Mouse (Mus musculus): ENCODE measurements around the gene Cyb5b. TPM values are rescaled to one million over a fixed set of nuclear protein-coding genes. Genes with fewer than 3 reads are reported as not detected.

The Cyb5b gene
- polyA plus RNA-seq, 1 experiment from 2014 or later = 92.0 TPM

GRCm38 (mm10) chr8:107133881-107134280, 16.6 kb upstream of the Cyb5b start:
- H3K4me3 ChIP-seq (replicated peaks) = no peak overlapping the region
- H3K4me2 ChIP-seq = no peak overlapping the region
- no peak overlapping the region for H3K9ac ChIP-seq
- H3K27ac ChIP-seq = peak overlapping the region; percentile 26; the same call in 1 of the 2 replicates
- H3K4me1 ChIP-seq = peaks cover 7% of the 10 kb centered on the region; the same call in 1 of the 2 replicates
- H3K27me3 ChIP-seq (replicated peaks) = no peaks in the 10 kb centered on the region
- H3K9me3 ChIP-seq = no peaks in the 10 kb centered on the region
- ATAC-seq (ENCODE audit: insufficient read depth, low FRiP score, low read depth) = no peak; the same call in 1 of the 2 replicates
- WGBS = 50% methylated on average over 6 of the region's 6 CpGs
- no peaks in the 10 kb centered on the region for H3K36me3 ChIP-seq

DNA sequence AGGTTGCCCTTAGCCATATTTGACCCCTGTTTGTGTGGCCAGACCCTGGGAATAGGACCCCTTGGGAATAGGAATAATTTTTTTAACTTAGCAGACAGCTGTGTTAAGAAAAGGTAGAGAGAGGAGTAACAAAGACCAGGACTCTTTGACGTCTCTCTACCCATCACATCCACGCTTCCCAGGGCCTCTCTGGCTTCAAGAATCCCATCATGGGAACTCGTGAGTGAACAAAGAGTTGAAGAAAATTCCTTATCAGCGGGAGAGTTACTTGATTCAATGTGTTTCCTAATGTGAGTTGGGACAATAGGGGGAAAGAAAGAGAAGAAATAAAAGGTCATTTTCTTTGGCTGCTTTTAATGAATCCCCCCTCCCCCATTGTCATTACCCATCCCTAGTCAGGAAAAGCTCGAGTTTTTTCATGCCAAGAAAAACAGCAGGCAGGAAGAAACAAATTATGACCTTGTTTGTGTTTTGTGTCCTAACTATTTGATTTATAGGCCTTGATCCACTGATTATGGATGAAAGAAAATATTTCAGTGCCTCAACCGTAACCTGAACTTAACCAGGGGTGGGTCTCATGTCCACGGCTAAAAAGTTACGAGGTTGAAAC, 14.3 kb upstream of the Cyb5b start:
- no peak overlapping the region; the same call in 1 of the 2 replicates for H3K27ac ChIP-seq
- no peak overlapping the region for H3K4me2 ChIP-seq
- no peaks in the 10 kb centered on the region for H3K27me3 ChIP-seq (replicated peaks)
- ATAC-seq (ENCODE audit: insufficient read depth, low FRiP score, low read depth) = no peak
- no peaks in the 10 kb centered on the region for H3K9me3 ChIP-seq
- H3K9ac ChIP-seq = no peak overlapping the region
- H3K4me3 ChIP-seq (replicated peaks) = no peak overlapping the region
- H3K4me1 ChIP-seq = peaks cover 4% of the 10 kb centered on the region; the same call in 1 of the 2 replicates
- H3K36me3 ChIP-seq = no peaks in the 10 kb centered on the region
- 50% methylated on average over 8 of the region's 8 CpGs for WGBS

DNA sequence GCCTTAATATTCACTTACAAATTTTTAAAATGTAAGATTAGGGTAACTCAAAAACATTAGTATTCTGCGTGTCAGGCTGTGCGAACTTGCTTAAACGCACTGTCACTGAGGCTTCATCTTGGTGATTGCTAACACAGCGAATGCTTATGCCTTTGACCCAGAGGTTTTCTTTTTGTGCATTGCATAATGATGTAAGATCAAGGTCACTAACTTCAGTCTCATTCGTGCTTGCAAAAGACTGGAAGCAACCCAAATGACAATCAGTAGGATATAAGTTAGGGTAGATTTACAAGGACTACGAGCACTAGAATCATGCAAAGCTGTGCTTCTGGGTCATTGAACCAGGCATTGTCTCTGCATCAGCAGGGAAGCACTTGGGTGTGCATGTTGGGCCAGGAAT, 12.8 kb upstream of the Cyb5b start:
- no peaks in the 10 kb centered on the region for H3K36me3 ChIP-seq
- no peak for ATAC-seq (ENCODE audit: insufficient read depth, low FRiP score, low read depth)
- no peak overlapping the region for H3K27ac ChIP-seq
- H3K4me1 ChIP-seq = peaks cover 4% of the 10 kb centered on the region; the same call in 1 of the 2 replicates
- no peak overlapping the region for H3K9ac ChIP-seq
- no peak overlapping the region for H3K4me2 ChIP-seq
- no peaks in the 10 kb centered on the region for H3K27me3 ChIP-seq (replicated peaks)
- no peak overlapping the region for H3K4me3 ChIP-seq (replicated peaks)
- H3K9me3 ChIP-seq = no peaks in the 10 kb centered on the region
- WGBS = 82% methylated on average over 6 of the region's 6 CpGs

DNA sequence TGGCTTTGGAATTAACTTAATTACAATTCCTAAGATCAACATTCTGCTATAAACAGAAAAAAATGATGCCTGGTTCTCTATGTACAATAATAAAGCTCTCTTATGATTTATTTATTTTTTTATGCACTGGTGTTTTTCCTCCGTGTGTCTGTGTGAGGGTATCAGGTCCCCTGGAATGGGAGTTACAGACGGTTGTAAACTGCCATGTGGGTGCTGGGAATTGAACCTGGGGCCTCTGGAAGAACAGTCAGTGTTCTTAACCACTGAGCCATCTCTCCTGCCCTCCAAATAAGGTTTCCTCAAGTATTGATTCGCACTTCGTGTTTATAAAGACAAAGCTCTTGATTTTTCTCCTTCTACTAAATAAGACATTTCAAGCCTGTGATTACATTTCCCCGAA, 12.1 kb upstream of the Cyb5b start:
- Histone ChIP-seq H3K27me3 (replicated peaks) (no peaks in the 10 kb centered on the region), H3K9ac (no peak overlapping the region), H3K36me3 (no peaks in the 10 kb centered on the region), H3K27ac (no peak overlapping the region), H3K4me2 (no peak overlapping the region), H3K4me1 (peaks cover 4% of the 10 kb centered on the region; the same call in 1 of the 2 replicates), H3K4me3 (replicated peaks) (no peak overlapping the region), H3K9me3 (no peaks in the 10 kb centered on the region)
- WGBS = 73% methylated on average over 5 of the region's 5 CpGs
- ATAC-seq (ENCODE audit: insufficient read depth, low FRiP score, low read depth) = no peak

GRCm38 (mm10) chr8:107139704-107140470, 10.6 kb upstream of the Cyb5b start:
- Histone ChIP-seq H3K36me3 (no peaks in the 10 kb centered on the region), H3K9me3 (no peaks in the 10 kb centered on the region), H3K4me2 (no peak overlapping the region), H3K27ac (peak overlapping the region; percentile 32; the same call in 1 of the 2 replicates), H3K9ac (no peak overlapping the region), H3K4me1 (no peaks in the 10 kb centered on the region), H3K4me3 (replicated peaks) (no peak overlapping the region), H3K27me3 (replicated peaks) (no peaks in the 10 kb centered on the region)
- peak; percentile 82; the same call in 1 of the 2 replicates for ATAC-seq (ENCODE audit: insufficient read depth, low FRiP score, low read depth)
- 52% methylated on average over 13 of the region's 13 CpGs for WGBS

- Histone ChIP-seq H3K36me3 (no peaks in the 10 kb centered on the region), H3K4me3 (replicated peaks) (no peak overlapping the region), H3K9ac (no peak overlapping the region), H3K4me2 (no peak overlapping the region), H3K27me3 (replicated peaks) (no peaks in the 10 kb centered on the region), H3K9me3 (no peaks in the 10 kb centered on the region), H3K27ac (0 out of 2 replicates have a peak overlapping the region, but pooled peaks have one; percentile 9), H3K4me1 (no peaks in the 10 kb centered on the region)
- 60% methylated on average over 4 of the region's 4 CpGs for whole genome bisulfite sequencing
- ATAC-seq (ENCODE audit: insufficient read depth, low FRiP score, low read depth) = no peak
These were observed 7.9 kb upstream of the Cyb5b start for GRCm38 (mm10) chr8:107142539-107142938.

DNA sequence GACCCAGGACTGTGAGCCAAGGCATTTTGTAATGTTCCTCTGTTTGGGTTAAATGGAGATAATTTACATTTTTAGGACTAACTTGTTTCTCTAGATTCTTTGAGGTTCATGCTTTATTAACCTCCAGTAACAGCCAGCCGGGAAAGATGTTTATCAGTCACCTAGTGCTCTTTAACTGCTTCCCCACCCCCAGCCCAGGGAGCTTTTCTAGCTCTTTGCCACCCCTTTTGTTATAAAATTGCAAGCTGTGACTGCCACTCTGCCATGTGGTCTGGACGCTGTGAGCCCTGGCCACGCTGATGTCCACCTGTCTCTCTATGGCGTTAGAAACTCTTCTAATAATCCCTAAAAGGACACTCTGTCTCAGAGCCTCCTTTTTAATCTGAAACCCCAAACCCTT, 6.9 kb upstream of the Cyb5b start:
- no peaks in the 10 kb centered on the region for H3K9me3 ChIP-seq
- WGBS = 43% methylated on average over 4 of the region's 4 CpGs
- no peak for ATAC-seq (ENCODE audit: insufficient read depth, low FRiP score, low read depth)
- H3K27ac ChIP-seq = no peak overlapping the region
- H3K9ac ChIP-seq = no peak overlapping the region
- no peaks in the 10 kb centered on the region for H3K27me3 ChIP-seq (replicated peaks)
- no peak overlapping the region for H3K4me2 ChIP-seq
- H3K36me3 ChIP-seq = no peaks in the 10 kb centered on the region
- H3K4me1 ChIP-seq = no peaks in the 10 kb centered on the region
- no peak overlapping the region for H3K4me3 ChIP-seq (replicated peaks)

GRCm38 (mm10) chr8:107146186-107146585, 4.3 kb upstream of the Cyb5b start:
- Histone ChIP-seq H3K9me3 (no peaks in the 10 kb centered on the region), H3K27ac (no peak overlapping the region), H3K9ac (no peak overlapping the region), H3K4me3 (replicated peaks) (no peak overlapping the region), H3K27me3 (replicated peaks) (no peaks in the 10 kb centered on the region), H3K4me2 (no peak overlapping the region), H3K4me1 (peaks cover under 1% of the 10 kb centered on the region; the same call in 1 of the 2 replicates), H3K36me3 (no peaks in the 10 kb centered on the region)
- ATAC-seq (ENCODE audit: insufficient read depth, low FRiP score, low read depth) = no peak

GRCm38 (mm10) chr8:107148802-107149201, 1.6 kb upstream of the Cyb5b start:
- Histone ChIP-seq H3K9me3 (no peaks in the 10 kb centered on the region), H3K4me2 (no peak overlapping the region), H3K27ac (no peak overlapping the region), H3K36me3 (peaks cover 3% of the 10 kb centered on the region), H3K9ac (no peak overlapping the region), H3K4me1 (peaks cover 5% of the 10 kb centered on the region; the same call in 1 of the 2 replicates), H3K27me3 (replicated peaks) (no peaks in the 10 kb centered on the region), H3K4me3 (replicated peaks) (no peak overlapping the region)
- no peak for ATAC-seq (ENCODE audit: insufficient read depth, low FRiP score, low read depth)
- WGBS = 77% methylated on average over 5 of the region's 5 CpGs

GRCm38 (mm10) chr8:107150057-107150403, 410 bp upstream of the Cyb5b start:
- 28% methylated on average over 6 of the region's 6 CpGs for WGBS
- H3K4me3 ChIP-seq (replicated peaks) = peak overlapping the region; percentile 86
- H3K36me3 ChIP-seq = peaks cover 3% of the 10 kb centered on the region
- ATAC-seq (ENCODE audit: insufficient read depth, low FRiP score, low read depth) = peak; percentile 29
- no peaks in the 10 kb centered on the region for H3K27me3 ChIP-seq (replicated peaks)
- peak overlapping the region; percentile 70 for H3K4me2 ChIP-seq
- H3K9me3 ChIP-seq = no peaks in the 10 kb centered on the region
- peak overlapping the region; percentile 76 for H3K27ac ChIP-seq
- peaks cover 5% of the 10 kb centered on the region; the same call in 1 of the 2 replicates for H3K4me1 ChIP-seq
- peak overlapping the region; percentile 75; the same call in 1 of the 2 replicates for H3K9ac ChIP-seq

- H3K4me2 ChIP-seq = peak overlapping the region; percentile 70
- peak overlapping the region; percentile 75 for H3K9ac ChIP-seq
- H3K4me3 ChIP-seq (replicated peaks) = peak overlapping the region; percentile 86
- H3K4me1 ChIP-seq = peaks cover 5% of the 10 kb centered on the region; the same call in 1 of the 2 replicates
- 0 out of 2 replicates have a peak overlapping the region, but pooled peaks have one; percentile 42 for H3K27ac ChIP-seq
- no peaks in the 10 kb centered on the region for H3K27me3 ChIP-seq (replicated peaks)
- no peak for ATAC-seq (ENCODE audit: insufficient read depth, low FRiP score, low read depth)
- no peaks in the 10 kb centered on the region for H3K9me3 ChIP-seq
- 62% methylated on average over 7 of the region's 7 CpGs for WGBS
- peaks cover 15% of the 10 kb centered on the region for H3K36me3 ChIP-seq
These were observed 926 bp downstream of the Cyb5b start for GRCm38 (mm10) chr8:107151212-107151920.

Measured in stomach, embryonic 15.5 days (tissue).